ENCODE assay signal across 25 mouse cellular contexts in the genomic region with DNA sequence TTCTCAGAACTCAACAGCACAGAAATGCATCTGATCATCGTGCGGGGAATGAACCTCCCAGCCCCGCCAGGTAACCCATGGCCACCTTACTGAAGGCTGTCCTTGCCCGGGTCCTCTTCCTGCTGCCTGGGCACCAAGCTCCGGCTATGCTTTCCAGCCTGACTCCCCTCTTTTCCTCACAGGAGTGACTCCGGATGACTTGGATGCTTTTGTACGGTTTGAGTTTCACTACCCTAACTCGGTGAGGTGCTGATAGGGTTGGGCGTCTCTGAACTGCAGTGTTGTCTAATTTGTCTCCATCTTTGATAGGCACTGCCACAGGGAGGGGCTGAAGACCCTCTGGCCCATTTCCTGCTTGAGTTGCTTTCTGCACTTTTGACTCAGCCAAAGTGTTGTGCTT. TPM values are rescaled to one million over a fixed set of nuclear protein-coding genes. Genes with fewer than 3 reads are reported as not detected.
"Had no signal": no experiment of that assay in that cellular context is flagged by ENCODE, and none has a peak within 500 bp of the region (broad histone marks: within the 10 kb centered on the region; RNA-seq: fewer than 3 reads in every experiment).

No protein-coding gene starts in this region.

- DNase-seq: gastrocnemius, postnatal 10 days; heart, postnatal 10 days; heart, postnatal 4 days; kidney, adult 18-20 months; kidney, adult 9 months; kidney, postnatal 14 days; liver; liver, embryonic 13.5 days had no signal

- H3K9ac ChIP-seq: heart, embryonic 12.5 days; hindbrain, embryonic 12.5 days; hindbrain, embryonic 14.5 days; intestine, embryonic 15.5 days; limb, embryonic 12.5 days; liver, embryonic 13.5 days; liver, embryonic 15.5 days had no signal

- H3K4me2 ChIP-seq: heart, embryonic 12.5 days; hindbrain, embryonic 12.5 days; hindbrain, embryonic 14.5 days; intestine, embryonic 15.5 days; limb, embryonic 12.5 days; liver, embryonic 11.5 days; liver, embryonic 13.5 days; liver, embryonic 15.5 days had no signal

- H3K9me3 ChIP-seq: heart, embryonic 10.5 days; heart, embryonic 12.5 days; hindbrain, embryonic 10.5 days; hindbrain, embryonic 12.5 days; intestine, embryonic 15.5 days; limb, embryonic 10.5 days; limb, embryonic 12.5 days; liver, embryonic 13.5 days; liver, embryonic 15.5 days had no signal

- H3K4me3 ChIP-seq: heart, embryonic 10.5 days; heart, embryonic 12.5 days; hindbrain, embryonic 10.5 days; hindbrain, embryonic 12.5 days; intestine, embryonic 15.5 days; layer of hippocampus, adult 2 months; left cerebral cortex, adult 2 months; limb, embryonic 10.5 days; limb, embryonic 12.5 days; liver, embryonic 13.5 days; liver, embryonic 15.5 days had no signal

- H3K27ac ChIP-seq: heart, embryonic 10.5 days; hindbrain, embryonic 10.5 days; hindbrain, embryonic 12.5 days; hindbrain, embryonic 14.5 days; intestine, embryonic 15.5 days; layer of hippocampus, adult 2 months; left cerebral cortex, adult 2 months; limb, embryonic 10.5 days; limb, embryonic 12.5 days; liver, embryonic 13.5 days; liver, embryonic 15.5 days had no signal

- H3K4me1 ChIP-seq: heart, embryonic 10.5 days; heart, embryonic 12.5 days; intestine, embryonic 15.5 days; limb, embryonic 10.5 days; limb, embryonic 12.5 days; liver, embryonic 13.5 days; liver, embryonic 15.5 days had no signal

- H3K27me3 ChIP-seq: heart, embryonic 12.5 days; hindbrain, embryonic 12.5 days; intestine, embryonic 15.5 days; limb, embryonic 12.5 days; liver, embryonic 13.5 days; liver, embryonic 15.5 days had no signal

- ATAC-seq: hindbrain, embryonic 16.5 days; inflammation-experienced regulatory T-cells, adult 6 months; intestine, embryonic 15.5 days; intestine, postnatal 0 days had no signal

RNA-seq across cellular contexts. Expression of gene Orc1, which starts 50.9 kb away (rescaled TPM):
- total RNA-seq: gastrocnemius, postnatal 25 days; left cerebral cortex, adult 2 months; left cerebral cortex, postnatal 36 days had no signal
